Mouse (Mus musculus): ENCODE data around the gene Calml4.
"Not testable (repeated sequence)": the region's sequence is repeated elsewhere in the genome, so short reads cannot be mapped to it uniquely, and the experiment has no call there.

DNA sequence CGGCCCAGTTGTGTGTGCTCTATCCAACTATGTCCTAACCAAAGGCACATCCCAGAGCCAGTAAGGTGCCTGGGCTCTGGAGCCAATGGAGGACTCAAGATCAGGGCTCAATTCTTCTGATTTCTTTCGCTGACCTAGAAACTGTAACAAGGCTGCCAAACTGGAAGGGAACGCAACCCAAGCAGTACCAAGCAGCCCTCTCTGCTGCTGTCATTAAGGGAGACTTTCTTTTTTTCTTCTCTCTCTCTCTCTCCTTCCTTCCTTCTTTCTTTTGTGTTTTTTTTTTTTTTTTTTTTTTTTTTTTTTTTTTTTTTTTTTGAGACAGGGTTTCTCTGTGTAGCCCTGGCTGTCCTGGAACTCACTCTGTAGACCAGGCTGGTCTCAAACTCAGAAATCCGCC lies 11.4 kb downstream of the Calml4 start:
- TF ChIP-seq CTCF, EP300 (IDR thresholded peaks at IDR 0.05; ENCODE audit: low read depth): not testable (repeated sequence)
